8 mouse cellular contexts compared by ENCODE assay signal in the genomic region with DNA sequence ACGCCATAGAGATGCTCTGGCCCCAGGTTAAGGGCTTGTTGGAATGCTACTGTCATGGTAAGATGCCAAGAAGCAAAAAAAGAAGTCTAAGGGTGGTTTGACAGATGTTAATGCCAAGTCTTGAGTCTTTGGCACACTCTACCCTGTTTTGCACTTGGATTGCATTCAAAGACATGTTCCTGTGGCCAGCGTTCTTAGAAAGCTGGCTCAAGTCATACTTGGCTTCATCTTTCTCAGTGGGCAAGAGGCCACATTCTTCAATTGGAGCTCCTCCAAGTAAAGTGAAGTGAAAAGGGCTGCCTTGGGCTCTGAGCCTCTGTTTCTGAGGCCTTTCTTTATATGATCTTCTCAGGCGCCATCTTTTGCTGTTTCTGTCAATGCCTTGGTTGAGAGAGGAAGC. TPM values are rescaled to one million over a fixed set of nuclear protein-coding genes. Genes with fewer than 3 reads are reported as not detected.
DNase-seq lines count a peak whose midpoint lies in the region; ATAC-seq and TF ChIP-seq lines count a peak whose summit lies in the region.

No protein-coding gene starts in this region.

- no peaks in the 10 kb centered on the region for H3K9me3 ChIP-seq in lung, embryonic 14.5 days (ENCODE audit: low read depth, low read length)
- 0 out of 2 replicates have a peak, but pooled peaks cover 5% of the 10 kb centered on the region for H3K9me3 ChIP-seq in intestine, embryonic 16.5 days (ENCODE audit: control insufficient read depth, low read length)

- no peak for ATAC-seq in cerebellum, adult (ENCODE audit: insufficient number of reproducible peaks, low FRiP score, low TSS enrichment)
- peak; percentile 73 for ATAC-seq in lung, embryonic 14.5 days (ENCODE audit: insufficient read depth)
- ATAC-seq in intestine, embryonic 16.5 days: no peak

- no peak overlapping the region for H3K4me3 ChIP-seq in lung, embryonic 14.5 days (ENCODE audit: low read depth, low read length)
- H3K4me3 ChIP-seq in intestine, embryonic 16.5 days (ENCODE audit: low read length): no peak overlapping the region

- no peak overlapping the region for H3K9ac ChIP-seq in lung, embryonic 14.5 days
- no peak overlapping the region for H3K9ac ChIP-seq in intestine, embryonic 16.5 days (ENCODE audit: low read depth, low read length)

- intact Hi-C loops in heart, postnatal 25 days (cut with DNase I): no loop called here

- TF ChIP-seq CTCF in lung, embryonic 14.5 days (IDR thresholded peaks at IDR 0.05; ENCODE audit: low read depth): no peak

- WGBS in lung, embryonic 14.5 days: 52% methylated on average over 3 of the region's 3 CpGs
- WGBS in intestine, embryonic 16.5 days: 63% methylated on average over 3 of the region's 3 CpGs

- 0 out of 2 replicates have a peak overlapping the region, but pooled peaks have one; percentile 32 for H3K27ac ChIP-seq in lung, embryonic 14.5 days (ENCODE audit: low read depth)
- no peak overlapping the region for H3K27ac ChIP-seq in intestine, embryonic 16.5 days (ENCODE audit: low read length)

- no peaks in the 10 kb centered on the region for H3K27me3 ChIP-seq in lung, embryonic 14.5 days (ENCODE audit: insufficient read depth, low read length)
- no peaks in the 10 kb centered on the region for H3K27me3 ChIP-seq in intestine, embryonic 16.5 days (replicated peaks; ENCODE audit: control insufficient read depth, insufficient read depth, low read length)

- peak; percentile 19 for DNase-seq in cerebellum, adult 9-11 months
- DNase-seq in right cerebral cortex, postnatal 10 days (ENCODE audit: low spot score in 2 of 2): peak; percentile 81 to 84
- no peak for DNase-seq in right cerebral cortex, postnatal 36 days (ENCODE audit: low spot score in 2 of 2)
- peak; percentile 47 for DNase-seq in heart, postnatal 25 days (ENCODE audit: low spot score)
- DNase-seq in lung, embryonic 14.5 days: peak; percentile 92
- no peak for DNase-seq in B cell, adult 2 months

- no peaks in the 10 kb centered on the region for H3K36me3 ChIP-seq in lung, embryonic 14.5 days (ENCODE audit: insufficient read depth)
- H3K36me3 ChIP-seq in intestine, embryonic 16.5 days (ENCODE audit: control insufficient read depth, insufficient read depth, low read length): no peaks in the 10 kb centered on the region

- no peak overlapping the region for H3K4me2 ChIP-seq in lung, embryonic 14.5 days
- H3K4me2 ChIP-seq in intestine, embryonic 16.5 days (ENCODE audit: low read depth, low read length): no peak overlapping the region

- no peaks in the 10 kb centered on the region for H3K4me1 ChIP-seq in lung, embryonic 14.5 days (ENCODE audit: insufficient read depth)
- no peaks in the 10 kb centered on the region for H3K4me1 ChIP-seq in intestine, embryonic 16.5 days (ENCODE audit: control insufficient read depth, insufficient read depth, low read length)

RNA-seq across cellular contexts. Expression of a gene that starts 17.3 kb away (rescaled TPM):
- not detected for total RNA-seq in heart, postnatal 25 days (2021)
- polyA plus RNA-seq in lung, embryonic 14.5 days (2014; fragmentation: Nextera tagmentation; extraction: Ambion mirVana): 0.14 and 0.20 TPM in 2 replicates
- 0.09 and 0.22 TPM in 2 replicates for polyA plus RNA-seq in intestine, embryonic 16.5 days (2015; fragmentation: Nextera tagmentation; extraction: Ambion mirVana)

Comparison
In these comparisons a context has a peak if more than half of its experiments do, and no peak if none do; other contexts are left out.
1. DNase-seq: peak in cerebellum, adult 9-11 months (single experiment), right cerebral cortex, postnatal 10 days (2 of 2), heart, postnatal 25 days (single experiment) and lung, embryonic 14.5 days (single experiment); none in right cerebral cortex, postnatal 36 days (0 of 2) and B cell, adult 2 months (0 of 2).